Mouse (Mus musculus) brain, embryonic 14.5 days (tissue): ENCODE measurements at regions not wholly inside any gene's neighbourhood (a gene's known extent, or its start where the extent isn't known, plus 50 kb on each side); places are given as distances from the start of the nearest gene placed in this dataset.

ENCODE experiments used
- CTCF ChIP-seq: fragments of 200-500 bp; IDR thresholded peaks from 2 replicates; pipeline ENCODE4 v1.5.1; 2012; ENCODE audit warnings: inconsistent platforms, mild to moderate bottlenecking, moderate library complexity, borderline replicate concordance; ENCODE audit not compliant: insufficient read depth, insufficient read length; ENCODE audit errors: extremely low read depth
- POLR2A ChIP-seq: fragments of 200-500 bp; IDR thresholded peaks from 2 replicates; pipeline ENCODE4 v1.6.1; 2012; ENCODE audit warnings: mild to moderate bottlenecking, inconsistent platforms, borderline replicate concordance; ENCODE audit not compliant: poor library complexity, insufficient read depth, insufficient read length, severe bottlenecking; ENCODE audit errors: extremely low read depth

DNA sequence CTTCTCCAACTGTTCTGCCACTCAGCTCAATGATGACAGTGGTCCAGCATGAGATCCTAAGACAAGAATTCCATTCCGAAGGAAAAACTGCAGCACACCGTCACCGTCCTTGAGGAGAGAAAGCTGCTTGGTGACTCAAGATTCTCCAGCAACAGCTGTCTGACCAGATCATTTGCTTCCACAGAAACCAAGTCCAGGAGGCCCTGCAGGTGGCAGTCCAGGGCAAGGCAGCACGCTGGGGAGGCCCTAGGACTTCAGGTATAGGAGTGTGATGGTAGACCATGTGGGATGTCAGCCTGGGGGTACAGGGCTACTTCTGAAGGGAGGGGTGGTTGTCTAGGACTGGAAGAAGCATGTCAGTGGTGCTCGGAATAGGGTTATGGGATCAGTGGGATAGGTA lies 376.6 kb downstream of the Tbc1d22a start:
- TF ChIP-seq CTCF (peak; percentile 28; the same call in 1 of the 2 replicates), POLR2A (no peak)
